Mouse (Mus musculus) embryonic fibroblast, embryonic 13.5 days (primary cell): Measurements from ENCODE around the gene Ddx56.

Source experiments
- CTCF ChIP-seq: IDR thresholded peaks from 2 replicates; pipeline ENCODE4 v1.5.1; 2011; ENCODE audit warnings: mild to moderate bottlenecking, control low read depth, low read length, moderate library complexity, borderline replicate concordance; ENCODE audit not compliant: insufficient read depth
- POLR2A ChIP-seq: IDR thresholded peaks from 2 replicates; pipeline ENCODE4 v1.6.1; 2011; ENCODE audit warnings: low read depth, mild to moderate bottlenecking, control low read depth, low read length, moderate library complexity

DNA sequence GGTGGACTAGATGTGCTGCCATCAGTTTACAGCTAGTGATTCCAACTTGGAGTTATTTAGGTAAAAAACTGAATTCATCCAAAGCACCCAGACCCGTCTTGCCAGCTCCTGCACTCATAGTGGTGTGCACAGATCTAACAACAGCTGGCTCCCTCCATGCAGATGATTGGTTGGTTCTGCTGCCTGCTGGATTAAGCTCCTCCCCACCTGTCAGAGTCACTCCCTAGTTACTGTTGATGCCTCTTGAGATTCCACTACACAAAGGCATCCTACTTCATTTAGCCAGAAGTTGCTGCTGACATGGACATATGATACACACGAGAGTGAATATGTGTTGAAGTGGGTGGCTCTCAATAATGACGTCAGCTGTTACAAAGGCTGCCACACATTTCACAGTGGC is 50.7 kb downstream of the Ddx56 start:
- TF ChIP-seq POLR2A (no peak), CTCF (no peak)
